Mouse (Mus musculus): ENCODE measurements at regions not wholly inside any gene's neighbourhood (a gene's known extent, or its start where the extent isn't known, plus 50 kb on each side); places are given as distances from the start of the nearest gene placed in this dataset.

GRCm38 (mm10) chr12:29395401-29395982 is 132.7 kb upstream of the Myt1l start:
- peak; percentile 14 to 62 for DNase-seq

DNA sequence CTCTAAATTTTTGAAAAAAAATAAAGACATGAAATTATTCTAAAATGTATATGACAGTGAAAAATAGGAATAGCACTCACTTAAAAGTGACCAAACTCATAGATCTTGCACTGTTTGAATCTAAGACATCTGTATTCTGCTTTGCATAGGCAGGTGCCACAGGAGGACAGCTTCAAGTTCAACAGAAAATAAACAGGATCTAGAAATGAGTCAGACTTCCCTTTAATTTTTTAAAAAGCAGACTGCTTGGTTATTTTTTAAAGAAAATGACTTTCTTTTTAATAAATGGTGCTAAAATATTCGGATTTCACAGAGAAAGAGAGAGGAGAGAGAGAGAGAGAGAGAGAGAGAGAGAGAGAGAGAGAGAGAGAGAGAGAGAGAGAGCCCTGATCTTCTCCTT is 123.8 kb upstream of the Myt1l start:
- DNase-seq = no peak

DNA sequence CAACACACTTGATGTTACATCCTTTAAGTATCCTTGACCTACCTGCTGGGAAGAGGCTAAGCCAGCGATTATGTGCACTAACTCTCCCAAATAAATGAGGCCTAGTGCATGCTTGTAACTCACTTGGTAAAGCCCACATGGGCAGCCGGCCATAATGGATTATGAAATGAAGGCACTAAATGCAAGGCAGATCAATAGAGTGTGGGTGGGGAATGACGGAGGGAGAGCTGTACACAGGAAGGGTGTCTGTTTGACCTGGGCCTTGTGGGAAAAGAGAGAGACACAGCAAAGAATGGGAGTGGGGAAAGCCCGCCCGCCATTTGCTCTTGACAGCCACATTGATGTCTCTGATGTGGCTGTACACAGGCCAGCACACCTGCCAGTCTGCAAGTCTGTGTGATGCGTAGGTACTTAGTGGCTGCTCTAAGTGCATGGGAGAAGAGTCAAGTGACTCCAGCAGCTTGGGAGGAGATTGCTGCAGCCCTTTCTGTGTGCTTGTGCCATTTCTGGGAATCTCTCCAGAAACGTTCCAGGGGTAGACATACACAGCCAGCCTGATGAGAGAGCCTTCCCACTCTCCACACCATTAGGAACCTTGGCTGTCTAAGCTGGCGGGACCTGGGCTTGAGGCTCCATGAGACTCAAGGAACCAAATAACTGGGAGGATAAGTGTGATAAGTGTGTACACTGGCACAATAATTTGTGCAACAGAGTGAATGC is 118.7 kb upstream of the Myt1l start:
- DNase-seq = no peak

- no peak for DNase-seq
Observed at GRCm38 (mm10) chr12:29433936-29434335, 94.2 kb upstream of the Myt1l start.

DNA sequence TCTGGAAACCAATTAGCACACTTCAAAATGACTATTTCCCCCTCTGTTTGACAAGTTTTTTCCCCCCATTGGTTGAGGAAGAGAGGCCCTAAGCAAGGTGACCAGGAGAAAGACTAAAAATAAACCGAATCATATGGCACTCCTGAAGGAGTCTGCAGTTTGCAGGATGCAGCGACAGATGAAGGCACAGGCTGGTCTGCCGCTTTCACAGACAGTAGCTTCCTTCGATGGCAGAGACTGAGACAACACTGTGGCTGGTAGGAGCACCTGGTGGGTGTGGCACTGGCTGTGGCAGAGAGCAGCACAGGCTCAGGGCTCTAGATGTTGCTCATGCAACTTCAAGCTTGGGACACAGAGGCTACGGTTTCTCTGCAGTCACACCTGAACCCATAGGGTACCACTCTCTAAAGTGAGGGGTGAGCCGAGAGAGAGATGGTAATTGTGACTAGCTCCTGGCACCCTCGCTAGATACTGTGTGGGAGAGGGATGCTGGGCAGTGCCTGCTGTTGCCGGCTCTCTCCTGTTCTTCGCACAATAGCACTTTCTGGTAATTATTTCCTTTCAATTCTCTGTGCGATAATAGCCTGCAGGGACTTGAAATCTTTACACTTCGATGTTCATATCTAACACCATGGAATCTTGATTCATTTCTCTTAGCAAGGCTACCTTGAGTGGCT is 88.7 kb upstream of the Myt1l start:
- no peak for DNase-seq

DNA sequence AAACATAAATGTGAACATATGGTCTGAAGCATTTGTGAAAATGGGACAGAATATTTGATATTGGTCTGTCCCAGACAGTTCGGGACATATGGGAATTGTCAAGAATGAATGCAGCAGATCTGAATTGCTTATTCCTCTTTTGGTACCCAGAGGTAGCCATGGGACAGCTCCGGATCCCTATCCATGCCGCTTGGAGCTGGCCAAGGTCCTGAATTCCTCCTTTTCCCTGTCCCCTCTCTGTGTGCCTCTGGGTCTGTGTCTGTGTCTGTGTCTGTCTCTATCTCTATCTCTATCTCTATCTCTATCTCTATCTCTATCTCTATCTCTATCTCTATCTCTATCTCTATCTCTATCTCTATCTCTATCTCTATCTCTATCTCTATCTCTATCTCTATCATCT is 63.0 kb upstream of the Myt1l start:
- peak; percentile 34 to 62 for DNase-seq
